Mouse (Mus musculus) stomach, embryonic 14.5 days (tissue): ENCODE results near the gene Lkaaear1. TPM values are rescaled to one million over a fixed set of nuclear protein-coding genes. Genes with fewer than 3 reads are reported as not detected.
A peak's percentile ranks its signal among the peaks of the same experiment; 100 is the strongest.

Experiments used
- ATAC-seq: fragments of 200-750 bp; cut with Nextera tagmentation; 2 replicates; pipeline ENCODE4 v1.8.0; 2017; ENCODE audit warnings: low read depth, moderate TSS enrichment; ENCODE audit not compliant: insufficient number of reproducible peaks, insufficient read depth, low FRiP score
- H3K27ac ChIP-seq: fragments of 300-500 bp; sonication (generic); 2 replicates; pipeline ENCODE4 v1.5.1; 2014; ENCODE audit warnings: mild to moderate bottlenecking, low read length, moderate library complexity, mixed read lengths
- H3K27me3 ChIP-seq: fragments of 300-500 bp; sonication (generic); 2 replicates; pipeline ENCODE4 v1.6.1; 2014; ENCODE audit warnings: low read length, control low read depth, mixed read lengths; ENCODE audit not compliant: control insufficient read depth, insufficient read depth
- H3K36me3 ChIP-seq: fragments of 300-500 bp; sonication (generic); 2 replicates; pipeline ENCODE4 v1.6.1; 2014; ENCODE audit warnings: mild to moderate bottlenecking, control low read depth, low read length, moderate library complexity, mixed read lengths; ENCODE audit not compliant: control insufficient read depth, insufficient read depth
- H3K4me1 ChIP-seq: fragments of 300-500 bp; sonication (generic); 2 replicates; pipeline ENCODE4 v1.6.1; 2014; ENCODE audit warnings: low read length, control low read depth, mixed read lengths; ENCODE audit not compliant: control insufficient read depth, insufficient read depth
- H3K4me2 ChIP-seq: fragments of 300-500 bp; sonication (generic); replicated peaks from 2 replicates; pipeline ENCODE4 v1.6.1; 2014; ENCODE audit warnings: low read depth, low read length, control low read depth
- H3K4me3 ChIP-seq: fragments of 300-500 bp; sonication (generic); 2 replicates; pipeline ENCODE4 v1.5.1; 2014; ENCODE audit warnings: low read depth, low read length, control low read depth
- H3K9ac ChIP-seq: fragments of 300-500 bp; sonication (generic); replicated peaks from 2 replicates; pipeline ENCODE4 v1.6.1; 2014; ENCODE audit warnings: low read depth, mild to moderate bottlenecking, control low read depth, low read length, moderate library complexity, mixed read lengths
- H3K9me3 ChIP-seq: fragments of 300-500 bp; sonication (generic); 2 replicates; pipeline ENCODE4 v1.6.1; 2016; ENCODE audit warnings: low read depth, low read length, control low read depth; ENCODE audit not compliant: control insufficient read depth
- WGBS: fragments of 180-500 bp; shearing (Covaris S2); extraction: QIAGEN DNeasy Blood & Tissue Kit; methylation state at CpG from one replicate; pipeline ENCODE4 v1.1.7; 2014; 5-methylcytosine and 5-hydroxymethylcytosine counted together
- polyA plus RNA-seq: library from polyadenylated mRNA; unstranded; fragments of >200 nt; fragmentation: Nextera tagmentation; extraction: Ambion mirVana; gene quantifications from 2 replicates; pipeline ENCODE4 v1.2.1, GENCODE M21; 2014

Gene Lkaaear1
- polyA plus RNA-seq, 1 experiment from 2014 or later = not detected

- H3K4me3 ChIP-seq = no peak overlapping the region
- no peak overlapping the region for H3K9ac ChIP-seq
- peaks cover 11% of the 10 kb centered on the region; the same call in 1 of the 2 replicates for H3K4me1 ChIP-seq
- H3K9me3 ChIP-seq = no peaks in the 10 kb centered on the region
- peaks cover 26% of the 10 kb centered on the region for H3K36me3 ChIP-seq
- H3K27me3 ChIP-seq = 0 out of 2 replicates have a peak, but pooled peaks cover 2% of the 10 kb centered on the region
- no peak for ATAC-seq
- 88% methylated on average over 6 of the region's 6 CpGs for WGBS
- H3K4me2 ChIP-seq = no peak overlapping the region
- H3K27ac ChIP-seq = no peak overlapping the region
Measured at GRCm38 (mm10) chr2:181691083-181691482, 7.2 kb downstream of the Lkaaear1 start.

GRCm38 (mm10) chr2:181689466-181690160 lies 8.6 kb downstream of the Lkaaear1 start:
- Histone ChIP-seq H3K9me3 (no peaks in the 10 kb centered on the region), H3K4me1 (peaks cover 10% of the 10 kb centered on the region; the same call in 1 of the 2 replicates), H3K9ac (no peak overlapping the region), H3K4me3 (no peak overlapping the region), H3K36me3 (peaks cover 26% of the 10 kb centered on the region), H3K27me3 (no peaks in the 10 kb centered on the region), H3K4me2 (no peak overlapping the region), H3K27ac (no peak overlapping the region)
- ATAC-seq = no peak
- whole genome bisulfite sequencing = 88% methylated on average over 10 of the region's 10 CpGs

DNA sequence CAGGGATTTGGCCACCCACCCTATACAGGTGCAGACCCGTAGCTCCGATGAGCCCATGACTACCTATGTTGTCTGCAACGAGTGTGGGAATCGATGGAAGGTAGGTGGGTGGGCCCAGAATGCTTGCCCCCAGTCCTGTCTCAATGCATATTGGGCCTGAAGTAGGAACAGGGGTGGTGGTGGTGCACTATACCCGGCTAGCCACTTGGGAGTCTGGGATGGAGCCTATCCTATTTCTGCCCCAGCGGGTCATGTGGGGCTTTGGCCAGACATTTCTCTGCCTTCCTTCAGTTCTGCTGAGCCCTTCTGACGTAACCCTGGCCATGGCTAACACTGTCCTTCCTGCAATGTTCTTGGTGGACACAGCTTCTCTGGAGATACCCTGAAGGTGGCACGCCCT lies 10.7 kb downstream of the Lkaaear1 start:
- ATAC-seq = no peak
- WGBS = 93% methylated on average over 8 of the region's 8 CpGs

GRCm38 (mm10) chr2:181685686-181686085 lies 12.6 kb downstream of the Lkaaear1 start:
- H3K27me3 ChIP-seq = no peaks in the 10 kb centered on the region
- H3K9ac ChIP-seq = no peak overlapping the region
- no peak for ATAC-seq
- H3K9me3 ChIP-seq = no peaks in the 10 kb centered on the region
- H3K4me1 ChIP-seq = 0 out of 2 replicates have a peak, but pooled peaks cover 6% of the 10 kb centered on the region
- no peak overlapping the region for H3K4me2 ChIP-seq
- WGBS = 92% methylated on average over 4 of the region's 4 CpGs
- no peak overlapping the region for H3K4me3 ChIP-seq
- no peak overlapping the region for H3K27ac ChIP-seq
- peaks cover 26% of the 10 kb centered on the region for H3K36me3 ChIP-seq

More for the DNA sequence above, 10.7 kb downstream of the Lkaaear1 start:
- Histone ChIP-seq H3K9me3 (no peaks in the 10 kb centered on the region), H3K4me3 (no peak overlapping the region), H3K27ac (no peak overlapping the region), H3K9ac (no peak overlapping the region), H3K4me1 (peaks cover 2% of the 10 kb centered on the region; the same call in 1 of the 2 replicates), H3K27me3 (no peaks in the 10 kb centered on the region), H3K4me2 (no peak overlapping the region), H3K36me3 (peaks cover 26% of the 10 kb centered on the region)

DNA sequence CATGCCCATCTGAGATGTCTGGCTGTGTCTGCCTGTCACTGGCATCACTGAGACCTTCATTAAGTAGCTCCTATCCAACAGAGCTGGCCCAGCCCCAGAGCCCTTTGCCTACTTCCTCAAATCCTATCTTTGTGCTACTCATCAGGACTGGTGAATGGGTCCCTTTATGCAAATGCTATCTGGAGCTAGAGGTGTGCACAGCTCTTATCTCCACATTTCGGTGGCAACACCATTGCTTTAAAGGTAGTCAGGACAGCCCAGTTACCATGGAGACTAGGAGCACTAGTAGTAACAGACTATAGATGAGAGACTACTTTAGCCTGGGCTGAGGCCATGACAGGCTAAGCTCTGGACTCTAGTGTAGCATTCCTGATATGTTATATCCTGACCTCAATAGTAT lies 13.5 kb downstream of the Lkaaear1 start:
- H3K36me3 ChIP-seq = peaks cover 26% of the 10 kb centered on the region
- no peak overlapping the region for H3K9ac ChIP-seq
- no peaks in the 10 kb centered on the region for H3K27me3 ChIP-seq
- H3K27ac ChIP-seq = no peak overlapping the region
- 76% methylated on average over 1 of the region's 1 CpGs for WGBS
- 0 out of 2 replicates have a peak, but pooled peaks cover 8% of the 10 kb centered on the region for H3K4me1 ChIP-seq
- H3K4me2 ChIP-seq = no peak overlapping the region
- H3K9me3 ChIP-seq = no peaks in the 10 kb centered on the region
- no peak overlapping the region for H3K4me3 ChIP-seq
- no peak for ATAC-seq

GRCm38 (mm10) chr2:181683381-181683780 lies 14.9 kb downstream of the Lkaaear1 start:
- Histone ChIP-seq H3K27ac (no peak overlapping the region), H3K4me3 (no peak overlapping the region), H3K9ac (no peak overlapping the region), H3K4me2 (no peak overlapping the region), H3K9me3 (no peaks in the 10 kb centered on the region), H3K36me3 (peaks cover 16% of the 10 kb centered on the region), H3K27me3 (no peaks in the 10 kb centered on the region), H3K4me1 (0 out of 2 replicates have a peak, but pooled peaks cover 8% of the 10 kb centered on the region)
- ATAC-seq = no peak
- 56% methylated on average over 4 of the region's 4 CpGs for WGBS

- Histone ChIP-seq H3K9ac (no peak overlapping the region), H3K4me2 (no peak overlapping the region), H3K4me3 (no peak overlapping the region), H3K9me3 (no peaks in the 10 kb centered on the region), H3K36me3 (peaks cover 6% of the 10 kb centered on the region; the same call in 1 of the 2 replicates), H3K27ac (no peak overlapping the region), H3K4me1 (0 out of 2 replicates have a peak, but pooled peaks cover 8% of the 10 kb centered on the region), H3K27me3 (no peaks in the 10 kb centered on the region)
- 68% methylated on average over 1 of the region's 1 CpGs for WGBS
- ATAC-seq = peak; percentile 30; the same call in 1 of the 2 replicates
Measured at GRCm38 (mm10) chr2:181681978-181682377, 16.3 kb downstream of the Lkaaear1 start.

DNA sequence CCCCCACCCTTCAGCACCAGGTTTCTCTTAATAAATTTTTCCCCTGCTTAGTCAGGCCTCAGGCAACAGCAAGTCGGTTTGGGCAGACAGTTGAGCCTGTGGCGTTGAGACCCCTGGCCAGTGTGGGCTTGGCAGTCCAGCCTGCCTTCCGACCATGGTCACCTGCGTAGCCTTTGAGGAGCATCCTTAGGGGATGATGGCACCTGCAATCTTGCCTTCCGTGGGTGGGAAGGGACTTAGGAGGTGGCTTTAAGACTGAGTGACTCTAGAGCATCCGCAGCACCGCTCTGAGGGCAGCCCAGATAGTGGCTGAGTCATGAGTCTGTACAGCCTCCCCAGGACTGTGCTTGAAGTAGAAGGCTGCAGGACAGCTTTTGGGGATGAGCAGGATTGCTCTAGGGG lies 17.5 kb downstream of the Lkaaear1 start:
- peak overlapping the region; percentile 82 for H3K9ac ChIP-seq
- H3K36me3 ChIP-seq = no peaks in the 10 kb centered on the region
- no peaks in the 10 kb centered on the region for H3K9me3 ChIP-seq
- no peaks in the 10 kb centered on the region for H3K27me3 ChIP-seq
- no peak for ATAC-seq
- peaks cover 8% of the 10 kb centered on the region; the same call in 1 of the 2 replicates for H3K4me1 ChIP-seq
- peak overlapping the region; percentile 68 for H3K4me3 ChIP-seq
- peak overlapping the region; percentile 52; the same call in 1 of the 2 replicates for H3K27ac ChIP-seq
- peak overlapping the region; percentile 91 for H3K4me2 ChIP-seq
- WGBS = 16% methylated on average over 7 of the region's 7 CpGs
